Mouse (Mus musculus): ENCODE measurements at regions not wholly inside any gene's neighbourhood (a gene's known extent, or its start where the extent isn't known, plus 50 kb on each side); places are given as distances from the start of the nearest gene placed in this dataset.

- ATAC-seq (ENCODE audit: low FRiP score) = no peak; the same call in 1 of the 2 replicates
- H3K27ac ChIP-seq = no peak overlapping the region
- no peak overlapping the region for H3K4me2 ChIP-seq (replicated peaks)
- H3K4me3 ChIP-seq = no peak overlapping the region
- H3K27me3 ChIP-seq = no peaks in the 10 kb centered on the region
- WGBS = 69% methylated on average over 5 of the region's 5 CpGs
- H3K9ac ChIP-seq = no peak overlapping the region
- H3K4me1 ChIP-seq = peaks cover 19% of the 10 kb centered on the region
- no peaks in the 10 kb centered on the region for H3K36me3 ChIP-seq
- H3K9me3 ChIP-seq (replicated peaks) = no peaks in the 10 kb centered on the region
Measured at GRCm38 (mm10) chr5:148633999-148634398, 81.4 kb upstream of the Ubl3 start.

GRCm38 (mm10) chr5:148633331-148633730 is 80.7 kb upstream of the Ubl3 start:
- Histone ChIP-seq H3K36me3 (no peaks in the 10 kb centered on the region), H3K27ac (no peak overlapping the region), H3K9me3 (replicated peaks) (no peaks in the 10 kb centered on the region), H3K4me2 (replicated peaks) (no peak overlapping the region), H3K27me3 (no peaks in the 10 kb centered on the region), H3K4me1 (peaks cover 19% of the 10 kb centered on the region), H3K4me3 (no peak overlapping the region), H3K9ac (no peak overlapping the region)
- WGBS = 85% methylated on average over 6 of the region's 6 CpGs
- ATAC-seq (ENCODE audit: low FRiP score) = no peak

- ATAC-seq (ENCODE audit: low FRiP score) = no peak
- Histone ChIP-seq H3K4me1 (peaks cover 19% of the 10 kb centered on the region), H3K4me3 (no peak overlapping the region), H3K27ac (no peak overlapping the region), H3K4me2 (replicated peaks) (no peak overlapping the region), H3K9ac (no peak overlapping the region), H3K36me3 (no peaks in the 10 kb centered on the region), H3K27me3 (no peaks in the 10 kb centered on the region), H3K9me3 (replicated peaks) (no peaks in the 10 kb centered on the region)
- WGBS = 77% methylated on average over 11 of the region's 11 CpGs
Measured at GRCm38 (mm10) chr5:148632516-148633170, 80.1 kb upstream of the Ubl3 start.

- WGBS = 82% methylated on average over 5 of the region's 5 CpGs
- H3K4me1 ChIP-seq = peaks cover 19% of the 10 kb centered on the region
- no peak overlapping the region for H3K4me3 ChIP-seq
- H3K4me2 ChIP-seq (replicated peaks) = no peak overlapping the region
- no peaks in the 10 kb centered on the region for H3K27me3 ChIP-seq
- no peak overlapping the region for H3K27ac ChIP-seq
- no peak overlapping the region for H3K9ac ChIP-seq
- ATAC-seq (ENCODE audit: low FRiP score) = no peak
- no peaks in the 10 kb centered on the region for H3K36me3 ChIP-seq
- H3K9me3 ChIP-seq (replicated peaks) = no peaks in the 10 kb centered on the region
Measured at GRCm38 (mm10) chr5:148631566-148631965, 79.0 kb upstream of the Ubl3 start.

- Histone ChIP-seq H3K9me3 (replicated peaks) (no peaks in the 10 kb centered on the region), H3K4me2 (replicated peaks) (no peak overlapping the region), H3K9ac (no peak overlapping the region), H3K27me3 (no peaks in the 10 kb centered on the region), H3K36me3 (no peaks in the 10 kb centered on the region), H3K4me3 (no peak overlapping the region), H3K4me1 (peaks cover 12% of the 10 kb centered on the region; the same call in 1 of the 2 replicates), H3K27ac (no peak overlapping the region)
- WGBS = 93% methylated on average over 5 of the region's 5 CpGs
- no peak for ATAC-seq (ENCODE audit: low FRiP score)
Measured at GRCm38 (mm10) chr5:148626014-148626413, 73.4 kb upstream of the Ubl3 start.

GRCm38 (mm10) chr5:148624649-148625405 is 72.2 kb upstream of the Ubl3 start:
- Histone ChIP-seq H3K27ac (peak overlapping the region; percentile 64; the same call in 1 of the 2 replicates), H3K9me3 (replicated peaks) (no peaks in the 10 kb centered on the region), H3K4me2 (replicated peaks) (peak overlapping the region; percentile 24; the same call in 1 of the 2 replicates), H3K9ac (no peak overlapping the region), H3K36me3 (no peaks in the 10 kb centered on the region), H3K4me3 (no peak overlapping the region), H3K27me3 (no peaks in the 10 kb centered on the region), H3K4me1 (peaks cover 14% of the 10 kb centered on the region; the same call in 1 of the 2 replicates)
- peak; percentile 74 for ATAC-seq (ENCODE audit: low FRiP score)
- WGBS = 54% methylated on average over 21 of the region's 21 CpGs

GRCm38 (mm10) chr5:148620895-148621786 is 68.6 kb upstream of the Ubl3 start:
- Histone ChIP-seq H3K27me3 (no peaks in the 10 kb centered on the region), H3K4me2 (replicated peaks) (no peak overlapping the region), H3K9ac (no peak overlapping the region), H3K4me1 (peaks cover 17% of the 10 kb centered on the region), H3K4me3 (no peak overlapping the region), H3K9me3 (replicated peaks) (no peaks in the 10 kb centered on the region), H3K27ac (peak overlapping the region; percentile 6; the same call in 1 of the 2 replicates), H3K36me3 (no peaks in the 10 kb centered on the region)
- 53% methylated on average over 10 of the region's 10 CpGs for WGBS
- no peak for ATAC-seq (ENCODE audit: low FRiP score)

- Histone ChIP-seq H3K4me2 (replicated peaks) (no peak overlapping the region), H3K4me1 (peaks cover 19% of the 10 kb centered on the region), H3K9ac (no peak overlapping the region), H3K27me3 (no peaks in the 10 kb centered on the region), H3K4me3 (no peak overlapping the region), H3K36me3 (no peaks in the 10 kb centered on the region), H3K9me3 (replicated peaks) (no peaks in the 10 kb centered on the region), H3K27ac (no peak overlapping the region)
- WGBS = 96% methylated on average over 2 of the region's 2 CpGs
- no peak for ATAC-seq (ENCODE audit: low FRiP score)
Measured at GRCm38 (mm10) chr5:148619917-148620316, 67.3 kb upstream of the Ubl3 start.

- Histone ChIP-seq H3K27me3 (no peaks in the 10 kb centered on the region), H3K36me3 (no peaks in the 10 kb centered on the region), H3K9me3 (replicated peaks) (no peaks in the 10 kb centered on the region), H3K4me1 (peaks cover 15% of the 10 kb centered on the region), H3K9ac (no peak overlapping the region), H3K4me2 (replicated peaks) (no peak overlapping the region), H3K4me3 (no peak overlapping the region), H3K27ac (peak overlapping the region; percentile 80)
- 0 out of 2 replicates have a peak, but pooled peaks have one; percentile 8 for ATAC-seq (ENCODE audit: low FRiP score)
- 77% methylated on average over 3 of the region's 3 CpGs for WGBS
Measured at GRCm38 (mm10) chr5:148616426-148616825, 63.8 kb upstream of the Ubl3 start.

- Histone ChIP-seq H3K27ac (peak overlapping the region; percentile 80), H3K36me3 (no peaks in the 10 kb centered on the region), H3K9ac (no peak overlapping the region), H3K9me3 (replicated peaks) (no peaks in the 10 kb centered on the region), H3K27me3 (no peaks in the 10 kb centered on the region), H3K4me1 (peaks cover 11% of the 10 kb centered on the region), H3K4me2 (replicated peaks) (no peak overlapping the region; the same call in 1 of the 2 replicates), H3K4me3 (no peak overlapping the region)
- peak; percentile 89 for ATAC-seq (ENCODE audit: low FRiP score)
- 17% methylated on average over 10 of the region's 10 CpGs for WGBS
Measured at GRCm38 (mm10) chr5:148615706-148616366, 63.2 kb upstream of the Ubl3 start.

GRCm38 (mm10) chr5:148615117-148615516 is 62.5 kb upstream of the Ubl3 start:
- Histone ChIP-seq H3K27me3 (no peaks in the 10 kb centered on the region), H3K27ac (no peak overlapping the region), H3K9ac (no peak overlapping the region), H3K9me3 (replicated peaks) (no peaks in the 10 kb centered on the region), H3K4me2 (replicated peaks) (no peak overlapping the region), H3K36me3 (no peaks in the 10 kb centered on the region), H3K4me3 (no peak overlapping the region), H3K4me1 (peaks cover 10% of the 10 kb centered on the region)
- ATAC-seq (ENCODE audit: low FRiP score) = no peak
- 84% methylated on average over 14 of the region's 14 CpGs for WGBS
